20 mouse cellular contexts compared by ENCODE assay signal in genomic region chr14:74981016-74981415, GRCm38 (mm10). TPM values are rescaled to one million over a fixed set of nuclear protein-coding genes. Genes with fewer than 3 reads are reported as not detected.
DNase-seq lines count a peak whose midpoint lies in the region; ATAC-seq lines count a peak whose summit lies in the region.
"Had no signal": no experiment of that assay in that cellular context is flagged by ENCODE, and none has a peak within 500 bp of the region (broad histone marks: within the 10 kb centered on the region; RNA-seq: fewer than 3 reads in every experiment).

No protein-coding gene starts in this region.

- no peak overlapping the region for H3K4me2 ChIP-seq in hindbrain, embryonic 11.5 days (replicated peaks; ENCODE audit: low read depth, low read length)
- no peak overlapping the region for H3K4me2 ChIP-seq in hindbrain, embryonic 14.5 days (replicated peaks)
- H3K4me2 ChIP-seq: embryonic facial prominence, embryonic 12.5 days; forebrain, embryonic 15.5 days; heart, embryonic 13.5 days; hindbrain, embryonic 15.5 days had no signal

- no peaks in the 10 kb centered on the region for H3K4me1 ChIP-seq in hindbrain, embryonic 11.5 days (replicated peaks; ENCODE audit: control insufficient read depth, insufficient read depth, low read length)
- no peaks in the 10 kb centered on the region for H3K4me1 ChIP-seq in hindbrain, embryonic 14.5 days (replicated peaks; ENCODE audit: control insufficient read depth, insufficient read depth, low read length)
- H3K4me1 ChIP-seq: embryonic facial prominence, embryonic 12.5 days; forebrain, embryonic 15.5 days; hindbrain, embryonic 15.5 days had no signal

- H3K27ac ChIP-seq in hindbrain, embryonic 11.5 days (ENCODE audit: low read depth, low read length) = no peak overlapping the region
- H3K27ac ChIP-seq in hindbrain, embryonic 14.5 days = no peak overlapping the region
- H3K27ac ChIP-seq: embryonic facial prominence, embryonic 12.5 days; forebrain, embryonic 15.5 days; heart, embryonic 13.5 days; hindbrain, embryonic 15.5 days had no signal

- H3K36me3 ChIP-seq in hindbrain, embryonic 11.5 days (ENCODE audit: control insufficient read depth, insufficient read depth, low read length) = no peaks in the 10 kb centered on the region
- H3K36me3 ChIP-seq in hindbrain, embryonic 14.5 days (replicated peaks; ENCODE audit: control insufficient read depth, insufficient read depth) = no peaks in the 10 kb centered on the region
- H3K36me3 ChIP-seq: embryonic facial prominence, embryonic 12.5 days; forebrain, embryonic 15.5 days; heart, embryonic 13.5 days; hindbrain, embryonic 15.5 days had no signal

- 43% methylated on average over 3 of the region's 3 CpGs for WGBS in hindbrain, embryonic 11.5 days
- 45% methylated on average over 3 of the region's 3 CpGs for WGBS in hindbrain, embryonic 14.5 days

- no peaks in the 10 kb centered on the region for H3K9me3 ChIP-seq in hindbrain, embryonic 11.5 days (ENCODE audit: control insufficient read depth, low read length)
- H3K9me3 ChIP-seq in hindbrain, embryonic 14.5 days (ENCODE audit: control insufficient read depth, low read length) = no peaks in the 10 kb centered on the region
- H3K9me3 ChIP-seq: embryonic facial prominence, embryonic 12.5 days; forebrain, embryonic 15.5 days; heart, embryonic 13.5 days; hindbrain, embryonic 15.5 days had no signal

- H3K9ac ChIP-seq in hindbrain, embryonic 11.5 days (ENCODE audit: low read depth, low read length) = no peak overlapping the region
- H3K9ac ChIP-seq in hindbrain, embryonic 14.5 days = no peak overlapping the region
- H3K9ac ChIP-seq: embryonic facial prominence, embryonic 12.5 days; forebrain, embryonic 15.5 days; heart, embryonic 13.5 days; hindbrain, embryonic 15.5 days had no signal

- H3K27me3 ChIP-seq in hindbrain, embryonic 11.5 days (ENCODE audit: control insufficient read depth, insufficient read depth, low read length) = no peaks in the 10 kb centered on the region
- H3K27me3 ChIP-seq in hindbrain, embryonic 14.5 days (ENCODE audit: control insufficient read depth, insufficient read depth, low read length) = no peaks in the 10 kb centered on the region
- H3K27me3 ChIP-seq: CH12.LX; embryonic facial prominence, embryonic 12.5 days; forebrain, embryonic 15.5 days; hindbrain, embryonic 15.5 days; Patski had no signal

- DNase-seq in hindbrain, embryonic 11.5 days (ENCODE audit: low spot score) = peak; percentile 45
- no peak for DNase-seq in hindbrain, embryonic 14.5 days (ENCODE audit: low spot score)
- DNase-seq in embryo, embryonic 10 days (ENCODE audit: low spot score) = peak; percentile 51
- DNase-seq in embryo, embryonic 11 days = peak; percentile 36
- peak; percentile 63 for DNase-seq in mesoderm, embryonic 11.5 days (ENCODE audit: low read depth, low spot score)
- DNase-seq: adrenal gland, postnatal 14 days; cerebellum, adult 11-12 months; cerebellum, adult 9-10 months; cerebellum, postnatal 25 days; gastrocnemius, postnatal 14 days; heart, postnatal 36 days had no signal

- peak; percentile 84 for ATAC-seq in hindbrain, embryonic 11.5 days (ENCODE audit: low FRiP score)
- ATAC-seq in hindbrain, embryonic 14.5 days (ENCODE audit: low FRiP score) = no peak
- no peak for ATAC-seq in frontal cortex, adult (ENCODE audit: low TSS enrichment)
- ATAC-seq: activated CD4-positive, CD25-positive, alpha-beta regulatory T cell, adult 4 months; forebrain, embryonic 15.5 days; inflammation-experienced regulatory T-cells, adult 6 months; Patski had no signal

- H3K4me3 ChIP-seq in hindbrain, embryonic 11.5 days (ENCODE audit: low read depth, low read length) = no peak overlapping the region
- H3K4me3 ChIP-seq in hindbrain, embryonic 14.5 days (replicated peaks; ENCODE audit: low read length) = no peak overlapping the region
- H3K4me3 ChIP-seq: embryonic facial prominence, embryonic 12.5 days; forebrain, embryonic 15.5 days; heart, embryonic 13.5 days; hindbrain, embryonic 15.5 days had no signal

RNA-seq across cellular contexts. Expression of gene Lrch1, which starts 33.3 kb away (rescaled TPM):
- 12.0 and 12.6 TPM in 2 replicates for polyA plus RNA-seq in hindbrain, embryonic 11.5 days (2014; fragmentation: Nextera tagmentation; extraction: Ambion mirVana)
- polyA plus RNA-seq in hindbrain, embryonic 14.5 days (2014; fragmentation: Nextera tagmentation; extraction: Ambion mirVana) = 16.7 and 22.0 TPM in 2 replicates

RNA-seq across cellular contexts. Expression of gene Rubcnl, which starts 34.8 kb away (rescaled TPM):
- polyA plus RNA-seq in hindbrain, embryonic 11.5 days (2014; fragmentation: Nextera tagmentation; extraction: Ambion mirVana) = 0.20 and 0.22 TPM in 2 replicates
- polyA plus RNA-seq in hindbrain, embryonic 14.5 days (2014; fragmentation: Nextera tagmentation; extraction: Ambion mirVana) = 0.13 and 0.27 TPM in 2 replicates
